9 mouse cellular contexts compared by ENCODE assay signal in genomic region chr10:58371279-58371842, GRCm38 (mm10). TPM values are rescaled to one million over a fixed set of nuclear protein-coding genes. Genes with fewer than 3 reads are reported as not detected.
A peak's percentile ranks its signal among the peaks of the same experiment; 100 is the strongest.
DNase-seq lines count a peak whose midpoint lies in the region; ATAC-seq and TF ChIP-seq lines count a peak whose summit lies in the region.
"Had no signal": no experiment of that assay in that cellular context is flagged by ENCODE, and none has a peak within 500 bp of the region (broad histone marks: within the 10 kb centered on the region; RNA-seq: fewer than 3 reads in every experiment).

No protein-coding gene starts in this region.

- TF ChIP-seq POLR2A in MEL (IDR thresholded peaks at IDR 0.05; ENCODE audit: control insufficient read depth in 1 of 2, insufficient read depth in 1 of 2, low read depth in 1 of 2, low read length in 2 of 2, poor library complexity in 1 of 2) = peak in 1 of 2 experiments; percentile 55; a peak in 1 of 4 replicates

- H3K36me3 ChIP-seq in MEL (ENCODE audit: control insufficient read depth in 1 of 2, insufficient read depth in 2 of 2, low read length in 2 of 2) = peaks cover 0 to 45% of the 10 kb centered on the region in 2 experiments; a peak in 2 of 4 replicates
- H3K36me3 ChIP-seq in forebrain, embryonic 15.5 days = no peaks in the 10 kb centered on the region
- no peaks in the 10 kb centered on the region for H3K36me3 ChIP-seq in limb, embryonic 11.5 days (ENCODE audit: control insufficient read depth, insufficient read depth, low read length)
- H3K36me3 ChIP-seq: neural tube, embryonic 12.5 days had no signal

- peaks cover 23 to 30% of the 10 kb centered on the region in 2 experiments for H3K4me1 ChIP-seq in MEL (ENCODE audit: control insufficient read depth in 1 of 2, insufficient read depth in 2 of 2, low read length in 2 of 2)
- peaks cover 34% of the 10 kb centered on the region for H3K4me1 ChIP-seq in forebrain, embryonic 15.5 days
- peaks cover 7% of the 10 kb centered on the region; the same call in 1 of the 2 replicates for H3K4me1 ChIP-seq in limb, embryonic 11.5 days (ENCODE audit: control insufficient read depth, insufficient read depth, low read length)

- peak overlapping the region; percentile 85 for H3K27ac ChIP-seq in MEL (ENCODE audit: control insufficient read depth, low read depth, low read length)
- 0 out of 2 replicates have a peak overlapping the region, but pooled peaks have one; percentile 20 for H3K27ac ChIP-seq in forebrain, embryonic 15.5 days (replicated peaks)
- H3K27ac ChIP-seq in limb, embryonic 11.5 days (replicated peaks; ENCODE audit: low read depth, low read length) = no peak overlapping the region
- H3K27ac ChIP-seq: neural tube, embryonic 12.5 days had no signal

- H3K9me3 ChIP-seq in MEL (replicated peaks; ENCODE audit: insufficient read depth, low read length) = no peaks in the 10 kb centered on the region
- no peaks in the 10 kb centered on the region for H3K9me3 ChIP-seq in forebrain, embryonic 15.5 days
- H3K9me3 ChIP-seq in limb, embryonic 11.5 days (ENCODE audit: control insufficient read depth, low read length) = no peaks in the 10 kb centered on the region
- H3K9me3 ChIP-seq: neural tube, embryonic 12.5 days had no signal

- whole genome bisulfite sequencing in forebrain, embryonic 15.5 days = 53% methylated on average over 14 of the region's 14 CpGs
- 47% methylated on average over 14 of the region's 14 CpGs for WGBS in limb, embryonic 11.5 days

- peak overlapping the region; percentile 76 for H3K9ac ChIP-seq in MEL (ENCODE audit: control insufficient read depth, low read depth, low read length, poor library complexity, severe bottlenecking)
- no peak overlapping the region for H3K9ac ChIP-seq in forebrain, embryonic 15.5 days (replicated peaks)
- H3K9ac ChIP-seq in limb, embryonic 11.5 days (ENCODE audit: low read length) = no peak overlapping the region
- H3K9ac ChIP-seq: neural tube, embryonic 12.5 days had no signal

- no peak; the same call in 1 of the 2 replicates for ATAC-seq in forebrain, embryonic 15.5 days (replicated peaks)
- no peak for ATAC-seq in limb, embryonic 11.5 days (ENCODE audit: insufficient number of reproducible peaks, low FRiP score, low TSS enrichment, low read depth)
- peak; percentile 83 for ATAC-seq in monocyte, adult 5-6 weeks (replicated peaks; ENCODE audit: insufficient number of reproducible peaks, low FRiP score, low TSS enrichment, poor library complexity, severe bottlenecking)

- TF ChIP-seq EP300 in MEL (IDR thresholded peaks at IDR 0.05; ENCODE audit: low read depth in 1 of 2, low read length in 2 of 2) = peak; percentile 58 to 66; a peak in 3 of 4 replicates

- peaks cover 14% of the 10 kb centered on the region for H3K79me2 ChIP-seq in MEL (ENCODE audit: control insufficient read depth, insufficient read depth, low read length, poor library complexity)

- no peaks in the 10 kb centered on the region for H3K27me3 ChIP-seq in MEL (ENCODE audit: control insufficient read depth in 1 of 2, insufficient read depth in 2 of 2, low read length in 2 of 2)
- no peaks in the 10 kb centered on the region for H3K27me3 ChIP-seq in forebrain, embryonic 15.5 days
- no peaks in the 10 kb centered on the region for H3K27me3 ChIP-seq in limb, embryonic 11.5 days (ENCODE audit: control insufficient read depth, insufficient read depth, low read length)
- H3K27me3 ChIP-seq: neural tube, embryonic 12.5 days had no signal

- no peak for TF ChIP-seq CTCF in MEL (IDR thresholded peaks at IDR 0.05 in 2 of 3, conservative IDR thresholded peaks at IDR 0.05 in 1 of 3; ENCODE audit: control insufficient read depth in 1 of 3, insufficient read depth in 1 of 3, low read depth in 2 of 3, low read length in 3 of 3, poor library complexity in 1 of 3, severe bottlenecking in 1 of 3)

- H3K4me3 ChIP-seq in MEL (ENCODE audit: control insufficient read depth in 1 of 2, insufficient read depth in 1 of 2, low read depth in 2 of 2, low read length in 2 of 2) = peak overlapping the region; percentile 73 to 98
- no peak overlapping the region for H3K4me3 ChIP-seq in forebrain, embryonic 15.5 days
- no peak overlapping the region for H3K4me3 ChIP-seq in limb, embryonic 11.5 days (ENCODE audit: low read depth, low read length)
- H3K4me3 ChIP-seq: neural tube, embryonic 12.5 days had no signal

- DNase-seq in cerebellum, adult 18-20 months = peak; percentile 34 to 51
- no peak for DNase-seq in cerebellum, postnatal 25 days
- peak; percentile 86 for DNase-seq in MEL (ENCODE audit: low read depth, low spot score)
- DNase-seq in limb, embryonic 11.5 days (ENCODE audit: low spot score) = peak; percentile 32
- no peak for DNase-seq in right cerebral cortex, postnatal 25 days
- no peak for DNase-seq in cerebellum, adult 9-10 months

- TF ChIP-seq RAD21 in MEL (IDR thresholded peaks at IDR 0.05; ENCODE audit: low read depth, low read length) = no peak

- no peak overlapping the region for H3K4me2 ChIP-seq in forebrain, embryonic 15.5 days (replicated peaks)
- peak overlapping the region; percentile 10; the same call in 1 of the 2 replicates for H3K4me2 ChIP-seq in limb, embryonic 11.5 days (ENCODE audit: low read depth, severe bottlenecking)
- H3K4me2 ChIP-seq: neural tube, embryonic 12.5 days had no signal

TF ChIP-seq in MEL, 35 proteins besides CTCF, POLR2A, EP300 and RAD21:
- TF ChIP-seq JUND (IDR thresholded peaks at IDR 0.05; ENCODE audit: low read depth, low read length) (no peak), ZKSCAN1 (IDR thresholded peaks at IDR 0.05; ENCODE audit: low read depth, low read length) (no peak), TBP (IDR thresholded peaks at IDR 0.05; ENCODE audit: low read depth, low read length) (0 out of 2 replicates have a peak, but pooled peaks have one; percentile 16), HCFC1 (IDR thresholded peaks at IDR 0.05; ENCODE audit: low read depth, low read length) (no peak), ZC3H11A (IDR thresholded peaks at IDR 0.05; ENCODE audit: low read depth, low read length) (no peak), NELFE (IDR thresholded peaks at IDR 0.05; ENCODE audit: low read depth, low read length) (no peak), SMC3 (IDR thresholded peaks at IDR 0.05; ENCODE audit: low read depth, low read length) (no peak), NRF1 (IDR thresholded peaks at IDR 0.05; ENCODE audit: insufficient read depth, low read depth, low read length, poor library complexity, severe bottlenecking) (no peak), ZNF384 (IDR thresholded peaks at IDR 0.05; ENCODE audit: low read depth, low read length) (no peak), CHD2 (IDR thresholded peaks at IDR 0.05; ENCODE audit: low read length) (no peak), BHLHE40 (IDR thresholded peaks at IDR 0.05; ENCODE audit: borderline replicate concordance, low read depth, low read length) (no peak), MEF2A (IDR thresholded peaks at IDR 0.05; ENCODE audit: extremely low read depth, insufficient replicate concordance, low read depth, low read length, poor library complexity, severe bottlenecking) (no peak), E2F4 (IDR thresholded peaks at IDR 0.05; ENCODE audit: borderline replicate concordance, low read depth, low read length) (no peak), TAL1 (IDR thresholded peaks at IDR 0.05; ENCODE audit: low read length) (peak; percentile 29), UBTF (IDR thresholded peaks at IDR 0.05; ENCODE audit: borderline replicate concordance, insufficient read depth, low read depth, low read length) (no peak), MAX (IDR thresholded peaks at IDR 0.05; ENCODE audit: low read length) (peak; percentile 88), ETS1 (IDR thresholded peaks at IDR 0.05; ENCODE audit: low read depth, low read length) (peak; percentile 79), RCOR1 (IDR thresholded peaks at IDR 0.05; ENCODE audit: low read depth, low read length) (no peak), TCF12 (IDR thresholded peaks at IDR 0.05; ENCODE audit: low read depth, low read length) (peak; percentile 44; the same call in 1 of the 2 replicates), SIN3A (IDR thresholded peaks at IDR 0.05; ENCODE audit: low read length) (peak; percentile 71), USF1 (IDR thresholded peaks at IDR 0.05; ENCODE audit: low read depth, low read length) (peak; percentile 92), USF2 (IDR thresholded peaks at IDR 0.05; ENCODE audit: borderline replicate concordance in 1 of 2, insufficient read depth in 1 of 2, low read depth in 1 of 2, low read length in 2 of 2) (peak in 1 of 2 experiments; percentile 60; a peak in 1 of 4 replicates), ZMIZ1 (IDR thresholded peaks at IDR 0.05; ENCODE audit: low read depth, low read length) (no peak), KAT2A (conservative IDR thresholded peaks at IDR 0.05; ENCODE audit: low read depth, low read length) (no peak), ELF1 (IDR thresholded peaks at IDR 0.05; ENCODE audit: low read depth, low read length) (peak; percentile 65), MYC (IDR thresholded peaks at IDR 0.05; ENCODE audit: low read depth, low read length) (peak; percentile 94), GATA1 (IDR thresholded peaks at IDR 0.05; ENCODE audit: low read depth, low read length) (peak; percentile 92), MAZ (IDR thresholded peaks at IDR 0.05; ENCODE audit: low read depth, low read length) (peak; percentile 92), MXI1 (IDR thresholded peaks at IDR 0.05; ENCODE audit: low read depth, low read length) (peak; percentile 97), GABPA (IDR thresholded peaks at IDR 0.05; ENCODE audit: low read depth, low read length) (no peak), CHD1 (IDR thresholded peaks at IDR 0.05; ENCODE audit: low read depth, low read length) (no peak), POLR2AphosphoS5 (IDR thresholded peaks at IDR 0.05; ENCODE audit: borderline replicate concordance, low read depth, low read length) (no peak), MAFK (IDR thresholded peaks at IDR 0.05; ENCODE audit: borderline replicate concordance, low read depth, low read length) (no peak), POLR2AphosphoS2 (IDR thresholded peaks at IDR 0.05; ENCODE audit: low read length) (no peak), MYB (IDR thresholded peaks at IDR 0.05; ENCODE audit: low read depth, low read length) (no peak)
TF ChIP-seq in MEL: peak in this region for 13.

RNA-seq across cellular contexts. Expression of gene Lims1, which starts 48.1 kb away (rescaled TPM):
- total RNA-seq in MEL (2012; rRNA removed) = 28.5 and 32.4 TPM in 2 replicates
- 10 to 100 TPM in 1 of 2 experiments, not detected in 1; 24.9 TPM for polyA plus RNA-seq in MEL (2012; ENCODE audit: insufficient read depth in 1 of 2, insufficient read length in 2 of 2, low read depth in 1 of 2, low replicate concordance in 2 of 2, missing spikeins in 1 of 2)
- polyA plus RNA-seq in forebrain, embryonic 15.5 days (2015; fragmentation: Nextera tagmentation; extraction: Ambion mirVana) = 65.3 and 70.1 TPM in 2 replicates
- 87.3 and 90.4 TPM in 2 replicates for polyA plus RNA-seq in limb, embryonic 11.5 days (2014; fragmentation: Nextera tagmentation; extraction: Ambion mirVana)
- 106 to 148 TPM (median 112 TPM) in 3 replicates for total RNA-seq in monocyte, adult 5-6 weeks (2017)

Comparison
In these comparisons a context has a peak if more than half of its experiments do, and no peak if none do; other contexts are left out.
1. DNase-seq: peak in cerebellum, adult 18-20 months (2 of 2), MEL (single experiment) and limb, embryonic 11.5 days (single experiment); none in cerebellum, postnatal 25 days (0 of 2), right cerebral cortex, postnatal 25 days (single experiment) and cerebellum, adult 9-10 months (single experiment).
2. H3K4me3 ChIP-seq: peak in MEL (2 of 2); none in forebrain, embryonic 15.5 days (single experiment) and limb, embryonic 11.5 days (single experiment).